Mouse (Mus musculus) limb, embryonic 15.5 days (tissue): ENCODE measurements around the gene Abi3bp. TPM values are rescaled to one million over a fixed set of nuclear protein-coding genes. Genes with fewer than 3 reads are reported as not detected.

Source experiments
- ATAC-seq: fragments of 200-750 bp; cut with Nextera tagmentation; 2 replicates; pipeline ENCODE4 v1.8.0; 2017; ENCODE audit warnings: low read depth, moderate TSS enrichment; ENCODE audit not compliant: insufficient number of reproducible peaks, low FRiP score, low TSS enrichment
- H3K27ac ChIP-seq: fragments of 300-500 bp; sonication (generic); 2 replicates; pipeline ENCODE4 v1.5.1; 2015; ENCODE audit warnings: moderate library complexity, mild to moderate bottlenecking, inconsistent platforms
- H3K27me3 ChIP-seq: fragments of 300-500 bp; sonication (generic); 2 replicates; pipeline ENCODE4 v1.6.1; 2015; ENCODE audit warnings: inconsistent platforms
- H3K36me3 ChIP-seq: fragments of 300-500 bp; sonication (generic); 2 replicates; pipeline ENCODE4 v1.6.1; 2015; ENCODE audit warnings: inconsistent platforms
- H3K4me1 ChIP-seq: fragments of 300-500 bp; sonication (generic); 2 replicates; pipeline ENCODE4 v1.6.1; 2015; ENCODE audit warnings: inconsistent platforms
- H3K4me2 ChIP-seq: fragments of 300-500 bp; sonication (generic); 2 replicates; pipeline ENCODE4 v1.6.1; 2015; ENCODE audit warnings: mild to moderate bottlenecking, inconsistent platforms
- H3K4me3 ChIP-seq: fragments of 300-500 bp; sonication (generic); 2 replicates; pipeline ENCODE4 v1.5.1; 2015; ENCODE audit warnings: mild to moderate bottlenecking, inconsistent platforms
- H3K9ac ChIP-seq: fragments of 300-500 bp; sonication (generic); 2 replicates; pipeline ENCODE4 v1.6.1; 2015; ENCODE audit warnings: inconsistent platforms
- H3K9me3 ChIP-seq: fragments of 300-500 bp; sonication (generic); 2 replicates; pipeline ENCODE4 v1.6.1; 2016; ENCODE audit warnings: inconsistent platforms
- WGBS: fragments of 180-500 bp; shearing (Covaris S2); methylation state at CpG from one replicate; pipeline ENCODE4 v1.1.7; 2015; 5-methylcytosine and 5-hydroxymethylcytosine counted together
- polyA plus RNA-seq: library from polyadenylated mRNA; unstranded; fragments of >200 nt; fragmentation: Nextera tagmentation; extraction: Ambion mirVana; gene quantifications from 2 replicates; pipeline ENCODE4 v1.2.1, GENCODE M21; 2015

Abi3bp gene
- polyA plus RNA-seq, 1 experiment from 2014 or later, result 33.5 TPM

DNA sequence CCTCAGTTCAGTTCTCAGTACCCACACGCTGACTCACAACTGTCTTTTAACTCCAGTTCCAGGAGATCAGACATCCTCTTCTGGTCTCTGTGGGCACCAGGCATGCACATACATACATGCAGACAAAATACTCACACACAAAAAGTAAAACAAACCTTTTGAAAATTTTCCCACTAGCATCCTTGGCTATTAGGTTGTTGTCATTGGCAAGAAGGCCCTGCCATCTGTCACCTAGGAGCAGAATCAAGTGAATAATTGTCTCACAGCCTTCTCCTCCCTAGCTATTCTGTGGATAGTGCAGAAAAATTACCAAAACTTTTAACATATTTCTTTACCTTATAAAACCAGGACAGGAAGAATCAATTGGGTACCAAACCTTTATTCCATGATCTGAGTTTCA is 48.8 kb downstream of the Abi3bp start:
- Histone ChIP-seq H3K4me2 (no peak overlapping the region), H3K36me3 (no peaks in the 10 kb centered on the region), H3K9ac (no peak overlapping the region), H3K9me3 (no peaks in the 10 kb centered on the region), H3K4me3 (no peak overlapping the region), H3K27me3 (no peaks in the 10 kb centered on the region), H3K27ac (no peak overlapping the region), H3K4me1 (no peaks in the 10 kb centered on the region)
- 94% methylated on average over 1 of the region's 1 CpGs for WGBS
- ATAC-seq, result no peak

DNA sequence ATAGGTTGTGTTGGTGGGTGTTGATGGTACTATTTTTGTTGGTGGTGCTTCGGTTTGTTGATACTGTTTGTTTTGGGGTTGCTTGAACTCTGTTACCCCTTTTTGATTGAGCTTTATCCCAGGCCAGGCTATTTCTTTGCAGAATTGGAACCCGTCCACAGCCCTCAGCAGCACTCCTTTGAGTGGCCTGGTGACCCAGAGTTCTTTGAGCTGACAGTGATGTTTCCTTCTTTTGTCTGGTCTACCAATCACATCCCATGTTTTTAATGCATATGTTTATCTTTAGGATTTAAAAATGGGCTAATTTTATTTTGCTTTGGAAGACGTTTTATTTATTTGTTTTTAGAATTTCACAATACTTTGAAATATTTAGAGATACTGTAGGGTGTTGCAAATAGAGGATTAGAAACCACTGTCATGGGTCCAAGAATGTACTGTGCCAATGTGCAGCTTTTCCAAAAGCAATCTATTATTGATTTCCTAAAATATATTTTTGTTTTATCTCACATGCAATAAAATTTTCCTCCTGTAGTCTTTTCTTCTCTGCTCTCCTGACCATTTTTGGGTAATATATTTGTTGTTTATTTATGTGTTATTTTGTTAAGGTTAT is 50.5 kb downstream of the Abi3bp start:
- no peaks in the 10 kb centered on the region for H3K36me3 ChIP-seq
- no peak overlapping the region for H3K4me2 ChIP-seq
- H3K27me3 ChIP-seq, result no peaks in the 10 kb centered on the region
- H3K9ac ChIP-seq, result no peak overlapping the region
- WGBS, result 66% methylated on average over 3 of the region's 3 CpGs
- no peak for ATAC-seq
- H3K4me3 ChIP-seq, result no peak overlapping the region
- H3K27ac ChIP-seq, result no peak overlapping the region
- no peaks in the 10 kb centered on the region for H3K9me3 ChIP-seq
- no peaks in the 10 kb centered on the region for H3K4me1 ChIP-seq

- ATAC-seq, result no peak
- no peak overlapping the region for H3K4me2 ChIP-seq
- no peak overlapping the region for H3K27ac ChIP-seq
- no peaks in the 10 kb centered on the region for H3K4me1 ChIP-seq
- H3K4me3 ChIP-seq, result no peak overlapping the region
- WGBS, result 63% methylated on average over 1 of the region's 1 CpGs
- no peaks in the 10 kb centered on the region for H3K9me3 ChIP-seq
- H3K27me3 ChIP-seq, result no peaks in the 10 kb centered on the region
- no peak overlapping the region for H3K9ac ChIP-seq
- no peaks in the 10 kb centered on the region for H3K36me3 ChIP-seq
Observed at GRCm38 (mm10) chr16:56579536-56579935, 101.9 kb downstream of the Abi3bp start.

DNA sequence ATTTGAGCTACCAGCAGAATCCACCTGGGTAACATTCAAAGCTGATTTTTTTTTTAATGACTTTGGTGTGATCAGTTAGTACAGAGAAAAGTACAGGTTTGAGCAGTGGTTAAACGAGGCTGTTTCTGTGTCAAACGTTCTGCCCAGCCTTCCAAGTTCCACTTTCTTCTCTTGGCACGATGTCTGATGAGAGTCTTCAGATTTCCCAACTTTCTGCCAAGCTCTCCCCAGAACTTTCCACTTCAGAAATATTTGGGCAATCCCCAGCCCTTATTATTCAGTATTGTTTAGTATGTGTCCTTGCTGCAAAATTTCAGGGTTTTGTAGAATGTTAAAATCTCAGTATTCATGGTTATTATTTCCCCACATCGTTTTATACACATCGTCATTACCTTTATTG is 115.9 kb downstream of the Abi3bp start:
- H3K36me3 ChIP-seq, result no peaks in the 10 kb centered on the region
- peaks cover 7% of the 10 kb centered on the region; the same call in 1 of the 2 replicates for H3K4me1 ChIP-seq
- H3K9ac ChIP-seq, result no peak overlapping the region
- 55% methylated on average over 5 of the region's 5 CpGs for WGBS
- ATAC-seq, result no peak
- H3K4me3 ChIP-seq, result no peak overlapping the region
- H3K9me3 ChIP-seq, result no peaks in the 10 kb centered on the region
- H3K27ac ChIP-seq, result peak overlapping the region; percentile 75; the same call in 1 of the 2 replicates
- H3K27me3 ChIP-seq, result no peaks in the 10 kb centered on the region
- H3K4me2 ChIP-seq, result no peak overlapping the region

DNA sequence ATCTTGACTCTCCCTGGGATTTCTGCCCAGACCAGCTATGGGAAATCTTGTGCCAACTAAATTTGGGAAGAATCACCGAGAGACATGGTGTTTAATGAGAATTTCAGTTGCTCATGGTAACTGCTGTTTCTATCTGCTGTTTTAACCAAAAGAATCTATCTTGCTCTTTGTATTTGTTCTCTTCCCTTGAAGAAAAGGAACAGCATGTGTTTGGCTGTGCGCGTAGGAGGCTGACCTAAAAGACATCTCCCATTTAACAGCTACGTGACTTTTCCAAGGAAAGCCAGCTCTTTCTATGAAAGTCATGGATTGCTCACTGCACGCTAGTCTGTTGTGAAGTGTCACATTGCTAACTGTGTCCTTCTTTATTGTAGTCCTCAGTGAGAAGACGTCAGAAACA is 117.2 kb downstream of the Abi3bp start:
- no peak for ATAC-seq
- H3K27ac ChIP-seq, result no peak overlapping the region
- WGBS, result 75% methylated on average over 6 of the region's 6 CpGs
- no peaks in the 10 kb centered on the region for H3K27me3 ChIP-seq
- no peaks in the 10 kb centered on the region for H3K9me3 ChIP-seq
- no peak overlapping the region for H3K9ac ChIP-seq
- H3K4me3 ChIP-seq, result no peak overlapping the region
- no peak overlapping the region for H3K4me2 ChIP-seq
- H3K36me3 ChIP-seq, result no peaks in the 10 kb centered on the region
- peaks cover 7% of the 10 kb centered on the region; the same call in 1 of the 2 replicates for H3K4me1 ChIP-seq

GRCm38 (mm10) chr16:56598427-56598826 is 120.7 kb downstream of the Abi3bp start:
- peak overlapping the region; percentile 17; the same call in 1 of the 2 replicates for H3K27ac ChIP-seq
- no peak for ATAC-seq

DNA sequence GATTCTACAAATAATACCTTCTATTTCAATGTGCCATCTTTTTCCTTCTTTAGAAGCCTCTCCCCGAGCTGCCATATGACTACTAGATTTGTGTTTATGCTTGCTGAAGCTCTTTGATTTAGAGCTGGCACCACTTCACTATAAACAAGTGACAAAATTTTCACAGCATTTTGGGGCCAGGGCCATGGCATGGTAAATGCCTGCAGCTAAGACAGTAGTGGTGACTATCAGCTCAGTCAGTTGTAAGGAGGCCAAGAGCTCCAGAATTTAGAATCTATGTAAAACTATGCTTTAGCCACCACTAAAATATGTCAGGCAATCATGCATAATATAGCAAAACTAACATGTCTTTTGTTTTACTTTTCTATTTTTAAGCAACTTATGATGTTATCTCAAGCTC is 124.7 kb downstream of the Abi3bp start:
- 0 out of 2 replicates have a peak, but pooled peaks cover 2% of the 10 kb centered on the region for H3K4me1 ChIP-seq
- no peak overlapping the region for H3K4me2 ChIP-seq
- no peaks in the 10 kb centered on the region for H3K27me3 ChIP-seq
- H3K9ac ChIP-seq, result no peak overlapping the region
- no peak overlapping the region for H3K4me3 ChIP-seq
- WGBS, result 84% methylated on average over 1 of the region's 1 CpGs
- ATAC-seq, result no peak
- H3K36me3 ChIP-seq, result no peaks in the 10 kb centered on the region
- H3K27ac ChIP-seq, result no peak overlapping the region
- H3K9me3 ChIP-seq, result no peaks in the 10 kb centered on the region

More at GRCm38 (mm10) chr16:56598427-56598826, 120.7 kb downstream of the Abi3bp start:
- Histone ChIP-seq H3K27me3 (no peaks in the 10 kb centered on the region), H3K9me3 (no peaks in the 10 kb centered on the region), H3K4me2 (no peak overlapping the region), H3K36me3 (no peaks in the 10 kb centered on the region), H3K4me3 (no peak overlapping the region), H3K9ac (no peak overlapping the region), H3K4me1 (peaks cover 7% of the 10 kb centered on the region; the same call in 1 of the 2 replicates)
- 83% methylated on average over 4 of the region's 4 CpGs for WGBS

DNA sequence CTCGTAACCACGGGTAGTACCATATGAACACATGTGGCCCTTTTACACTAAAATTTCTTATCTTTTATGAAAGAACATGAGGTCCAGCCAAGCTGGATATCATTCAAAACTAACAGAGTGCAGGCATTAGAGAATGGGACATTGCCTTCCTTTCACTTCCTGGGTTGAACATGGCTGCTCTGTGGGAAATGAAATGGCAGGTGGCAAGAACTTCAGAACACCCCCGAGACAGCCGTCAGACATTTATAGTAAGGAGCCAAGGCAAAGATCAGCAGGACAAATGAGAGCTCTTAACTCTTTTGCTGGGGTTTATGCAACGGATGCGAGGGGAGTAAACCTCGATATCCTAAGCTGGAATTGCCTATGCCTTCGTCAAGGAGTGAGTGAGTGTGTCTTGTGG is 132.9 kb downstream of the Abi3bp start:
- Histone ChIP-seq H3K36me3 (no peaks in the 10 kb centered on the region), H3K4me2 (no peak overlapping the region), H3K9me3 (no peaks in the 10 kb centered on the region), H3K9ac (no peak overlapping the region), H3K27ac (no peak overlapping the region), H3K27me3 (no peaks in the 10 kb centered on the region), H3K4me3 (no peak overlapping the region), H3K4me1 (no peaks in the 10 kb centered on the region)
- no peak for ATAC-seq
- WGBS, result 67% methylated on average over 8 of the region's 8 CpGs

GRCm38 (mm10) chr16:56611096-56611867 is 133.6 kb downstream of the Abi3bp start:
- no peak overlapping the region for H3K4me2 ChIP-seq
- H3K27ac ChIP-seq, result no peak overlapping the region
- no peaks in the 10 kb centered on the region for H3K4me1 ChIP-seq
- no peak overlapping the region for H3K4me3 ChIP-seq
- H3K36me3 ChIP-seq, result no peaks in the 10 kb centered on the region
- H3K27me3 ChIP-seq, result no peaks in the 10 kb centered on the region
- no peak overlapping the region for H3K9ac ChIP-seq
- H3K9me3 ChIP-seq, result no peaks in the 10 kb centered on the region
- WGBS, result 72% methylated on average over 10 of the region's 10 CpGs
- ATAC-seq, result no peak

- H3K4me2 ChIP-seq, result no peak overlapping the region
- no peaks in the 10 kb centered on the region for H3K9me3 ChIP-seq
- 90% methylated on average over 3 of the region's 3 CpGs for WGBS
- H3K27ac ChIP-seq, result no peak overlapping the region
- ATAC-seq, result no peak
- H3K4me1 ChIP-seq, result no peaks in the 10 kb centered on the region
- H3K27me3 ChIP-seq, result no peaks in the 10 kb centered on the region
- H3K9ac ChIP-seq, result no peak overlapping the region
- H3K4me3 ChIP-seq, result no peak overlapping the region
- H3K36me3 ChIP-seq, result no peaks in the 10 kb centered on the region
Observed at GRCm38 (mm10) chr16:56638544-56638943, 160.9 kb downstream of the Abi3bp start.

GRCm38 (mm10) chr16:56645251-56645650 is 167.6 kb downstream of the Abi3bp start:
- Histone ChIP-seq H3K4me3 (no peak overlapping the region), H3K27ac (no peak overlapping the region), H3K4me1 (0 out of 2 replicates have a peak, but pooled peaks cover 4% of the 10 kb centered on the region), H3K36me3 (no peaks in the 10 kb centered on the region), H3K4me2 (no peak overlapping the region), H3K9ac (no peak overlapping the region), H3K27me3 (no peaks in the 10 kb centered on the region), H3K9me3 (no peaks in the 10 kb centered on the region)
- no peak for ATAC-seq
- WGBS, result 9% methylated on average over 2 of the region's 2 CpGs

DNA sequence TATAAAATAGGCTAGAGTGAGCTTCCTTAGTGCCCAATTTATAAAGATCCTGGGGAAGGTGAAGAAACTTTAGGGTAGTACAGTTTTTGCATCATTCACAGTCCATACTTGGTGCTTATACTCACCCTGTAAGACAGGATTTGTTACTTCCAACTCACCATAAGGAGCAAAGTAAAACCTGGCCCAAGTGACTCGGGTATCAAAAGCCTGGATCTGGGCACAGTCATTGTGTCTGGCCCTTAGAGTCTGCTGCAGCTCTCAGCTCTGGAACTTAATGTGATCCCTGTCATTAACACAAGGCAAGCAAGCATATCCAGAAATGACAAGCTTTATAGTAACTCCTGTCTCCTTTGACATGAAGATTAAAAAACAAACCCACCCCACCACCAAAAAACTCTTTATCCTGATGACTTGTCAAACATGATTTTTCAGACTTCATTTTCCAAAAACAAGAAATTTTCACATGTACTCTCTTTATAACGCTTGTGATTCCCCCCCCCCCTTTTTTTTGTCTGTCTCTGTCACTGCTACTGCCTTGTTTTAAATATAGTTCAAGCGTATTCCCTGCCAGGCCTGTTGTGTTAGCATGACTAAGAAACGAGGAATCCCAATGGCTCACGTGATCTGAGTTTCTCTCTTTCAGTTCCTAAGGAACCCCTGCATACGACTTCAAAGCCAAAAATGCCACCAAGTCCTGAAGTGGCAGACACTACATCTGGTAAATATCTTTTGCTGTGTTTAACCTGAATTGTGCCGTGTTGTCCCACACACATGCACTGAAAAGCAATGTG is 168.9 kb downstream of the Abi3bp start:
- WGBS, result 48% methylated on average over 7 of the region's 7 CpGs
- no peaks in the 10 kb centered on the region for H3K9me3 ChIP-seq
- H3K4me2 ChIP-seq, result no peak overlapping the region
- H3K36me3 ChIP-seq, result no peaks in the 10 kb centered on the region
- H3K27ac ChIP-seq, result no peak overlapping the region
- 0 out of 2 replicates have a peak, but pooled peaks cover 4% of the 10 kb centered on the region for H3K4me1 ChIP-seq
- ATAC-seq, result no peak
- no peaks in the 10 kb centered on the region for H3K27me3 ChIP-seq
- no peak overlapping the region for H3K9ac ChIP-seq
- no peak overlapping the region for H3K4me3 ChIP-seq
